Mouse (Mus musculus) neutrophil, adult 5-6 weeks (primary cell): ENCODE data around the gene Kazn. TPM values are rescaled to one million over a fixed set of nuclear protein-coding genes. Genes with fewer than 3 reads are reported as not detected.

Source experiments
- ATAC-seq: fragments of 151-379, 151-347 bp; 2 replicates; pipeline ENCODE4 v1.8.0; 2017; ENCODE audit warnings: mild to moderate bottlenecking, moderate TSS enrichment; ENCODE audit not compliant: insufficient number of reproducible peaks, poor library complexity, low FRiP score, severe bottlenecking; ENCODE audit errors: extremely low read depth
- total RNA-seq: library from RNA; stranded (forward); fragments of 200-1000 nt; gene quantifications from 2 replicates; pipeline ENCODE4 v1.2.3, GENCODE M21; 2017

The Kazn gene
- total RNA-seq, 1 experiment from 2014 or later, result not detected

GRCm38 (mm10) chr4:142068899-142069812 is 170.0 kb downstream of the Kazn start:
- ATAC-seq, result no peak

- ATAC-seq, result no peak
Measured at GRCm38 (mm10) chr4:142066576-142066975, 172.6 kb downstream of the Kazn start.

- ATAC-seq, result no peak
Measured at GRCm38 (mm10) chr4:142065835-142066234, 173.4 kb downstream of the Kazn start.

GRCm38 (mm10) chr4:142065270-142065669 is 173.9 kb downstream of the Kazn start:
- no peak for ATAC-seq

- ATAC-seq, result no peak
Measured at GRCm38 (mm10) chr4:142064582-142065228, 174.5 kb downstream of the Kazn start.

GRCm38 (mm10) chr4:142063057-142063534 is 176.1 kb downstream of the Kazn start:
- ATAC-seq, result no peak

GRCm38 (mm10) chr4:142061485-142062240 is 177.5 kb downstream of the Kazn start:
- ATAC-seq, result no peak

GRCm38 (mm10) chr4:142060455-142061378 is 178.5 kb downstream of the Kazn start:
- no peak for ATAC-seq

- no peak for ATAC-seq
Measured at GRCm38 (mm10) chr4:142059841-142060193, 179.4 kb downstream of the Kazn start.

GRCm38 (mm10) chr4:142059113-142059840 is 179.9 kb downstream of the Kazn start:
- ATAC-seq, result no peak

GRCm38 (mm10) chr4:142057529-142058216 is 181.5 kb downstream of the Kazn start:
- ATAC-seq, result no peak

- ATAC-seq, result no peak
Measured at GRCm38 (mm10) chr4:142055600-142055999, 183.6 kb downstream of the Kazn start.

GRCm38 (mm10) chr4:142054580-142054979 is 184.6 kb downstream of the Kazn start:
- no peak for ATAC-seq

- ATAC-seq, result no peak
Measured at GRCm38 (mm10) chr4:142053661-142054448, 185.3 kb downstream of the Kazn start.

- no peak for ATAC-seq
Measured at GRCm38 (mm10) chr4:142053261-142053660, 185.9 kb downstream of the Kazn start.

GRCm38 (mm10) chr4:142052391-142053132 is 186.6 kb downstream of the Kazn start:
- no peak for ATAC-seq
